Mouse (Mus musculus) C2C12 (cell line): ENCODE results near the gene Spata4. TPM values are rescaled to one million over a fixed set of nuclear protein-coding genes. Genes with fewer than 3 reads are reported as not detected.
"Not testable (repeated sequence)": the region's sequence is repeated elsewhere in the genome, so short reads cannot be mapped to it uniquely, and the experiment has no call there.

Experiments used
- H3K27me3 ChIP-seq: one replicate; pipeline ENCODE4 v1.6.1; 2011; ENCODE audit not compliant: control insufficient read depth, insufficient read depth, insufficient read length
- H3K36me3 ChIP-seq: one replicate; pipeline ENCODE4 v1.6.1; 2011; ENCODE audit not compliant: control insufficient read depth, insufficient read depth
- H3K4me3 ChIP-seq: one replicate; pipeline ENCODE4 v1.5.1; 2011; ENCODE audit warnings: mild to moderate bottlenecking, control low read depth; ENCODE audit not compliant: poor library complexity, insufficient read depth, severe bottlenecking
- H3K79me2 ChIP-seq: one replicate; pipeline ENCODE4 v1.6.1; 2011; ENCODE audit not compliant: control insufficient read depth, insufficient read depth
- H3K79me3 ChIP-seq: one replicate; pipeline ENCODE4 v1.6.1; 2011; ENCODE audit warnings: low read depth, control low read depth
- H3ac ChIP-seq: one replicate; pipeline ENCODE3; 2011; ENCODE audit warnings: low read depth; ENCODE audit not compliant: control insufficient read depth, insufficient read length
- CEBPB ChIP-seq: IDR thresholded peaks from one replicate; pipeline ENCODE4 v1.6.1; 2011; ENCODE audit warnings: low read depth, mild to moderate bottlenecking, control low read depth, moderate library complexity
- CTCF ChIP-seq: IDR thresholded peaks from one replicate; pipeline ENCODE4 v1.5.1; 2011; ENCODE audit not compliant: control insufficient read depth, insufficient read depth, insufficient read length
- FOSL1 ChIP-seq: IDR thresholded peaks from one replicate; pipeline ENCODE4 v1.8.0; 2011; ENCODE audit warnings: mild to moderate bottlenecking, low read length; ENCODE audit not compliant: poor library complexity, insufficient read depth, severe bottlenecking
- MAX ChIP-seq: IDR thresholded peaks from one replicate; pipeline ENCODE4 v1.6.1; 2011; ENCODE audit warnings: mild to moderate bottlenecking, control low read depth
- MYOD1 ChIP-seq: IDR thresholded peaks from one replicate; pipeline ENCODE4 v1.6.1; 2011; ENCODE audit warnings: low read depth; ENCODE audit not compliant: control insufficient read depth, insufficient read length
- MYOG ChIP-seq: IDR thresholded peaks from one replicate; pipeline ENCODE4 v1.6.1; 2011; ENCODE audit not compliant: control insufficient read depth, insufficient read length; ENCODE audit errors: extremely low read depth
- USF1 ChIP-seq: IDR thresholded peaks from one replicate; pipeline ENCODE4 v1.6.1; 2011; ENCODE audit warnings: low read depth, mild to moderate bottlenecking, control low read depth, moderate library complexity
- polyA plus RNA-seq: library from polyadenylated mRNA; unstranded; fragments of >200 nt; fragmentation: generic; extraction: Trizol; gene quantifications from one replicate; pipeline ENCODE4 v1.2.1, GENCODE M21; 2012; ENCODE audit warnings: missing spikeins

Spata4 gene
- polyA plus RNA-seq, 1 experiment: not detected

DNA sequence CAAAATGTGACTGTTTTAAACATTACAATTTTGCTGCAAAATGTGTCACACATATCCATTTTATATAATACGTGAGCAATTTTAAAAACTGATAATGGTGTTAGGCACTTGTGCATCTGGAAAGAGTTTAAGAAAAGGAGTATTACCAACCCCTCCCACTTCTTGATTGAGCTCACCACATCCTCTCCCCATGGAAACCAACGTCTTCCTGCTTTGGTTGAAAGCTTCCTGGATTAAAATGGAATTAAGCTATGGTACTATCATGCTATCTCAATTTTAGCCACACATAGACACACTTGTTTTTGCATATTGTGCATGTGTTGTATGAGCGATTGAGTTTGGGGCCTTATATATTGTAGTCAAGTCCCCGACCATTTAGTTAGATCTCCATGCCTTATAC, 2.9 kb downstream of the Spata4 start:
- H3K36me3 ChIP-seq: no peaks in the 10 kb centered on the region
- TF ChIP-seq CEBPB (no peak), USF1 (no peak)
- H3K4me3 ChIP-seq: no peak overlapping the region
- no peaks in the 10 kb centered on the region for H3K27me3 ChIP-seq
- H3ac ChIP-seq: no peak overlapping the region
- no peaks in the 10 kb centered on the region for H3K79me2 ChIP-seq
- H3K79me3 ChIP-seq: no peaks in the 10 kb centered on the region

DNA sequence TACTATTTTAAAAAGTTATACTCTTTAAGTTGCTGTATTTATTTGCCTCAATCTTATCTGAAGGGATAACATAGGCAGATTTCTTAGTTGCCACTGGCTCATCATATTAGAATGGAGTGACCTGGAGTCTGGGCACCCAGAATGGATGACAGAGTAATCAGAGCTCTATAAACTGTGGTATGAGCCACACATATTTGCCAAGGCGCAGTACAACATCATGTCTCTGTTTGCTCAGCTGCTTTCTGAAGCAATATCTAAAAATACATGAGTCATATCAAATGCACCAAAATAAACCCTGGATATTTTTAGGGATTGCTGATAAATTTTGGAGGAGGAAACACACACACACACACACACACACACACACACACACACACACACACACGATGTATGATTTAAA, 8.8 kb downstream of the Spata4 start:
- Histone ChIP-seq H3K4me3 (no peak overlapping the region), H3K36me3 (no peaks in the 10 kb centered on the region), H3K27me3 (no peaks in the 10 kb centered on the region), H3ac (no peak overlapping the region), H3K79me3 (no peaks in the 10 kb centered on the region), H3K79me2 (no peaks in the 10 kb centered on the region)
- TF ChIP-seq CEBPB: peak; percentile 88
- no peak for TF ChIP-seq MYOG
- no peak for TF ChIP-seq MAX
- no peak for TF ChIP-seq CTCF
- peak; percentile 96 for TF ChIP-seq MYOD1
- TF ChIP-seq FOSL1: peak; percentile 32
- no peak for TF ChIP-seq USF1

DNA sequence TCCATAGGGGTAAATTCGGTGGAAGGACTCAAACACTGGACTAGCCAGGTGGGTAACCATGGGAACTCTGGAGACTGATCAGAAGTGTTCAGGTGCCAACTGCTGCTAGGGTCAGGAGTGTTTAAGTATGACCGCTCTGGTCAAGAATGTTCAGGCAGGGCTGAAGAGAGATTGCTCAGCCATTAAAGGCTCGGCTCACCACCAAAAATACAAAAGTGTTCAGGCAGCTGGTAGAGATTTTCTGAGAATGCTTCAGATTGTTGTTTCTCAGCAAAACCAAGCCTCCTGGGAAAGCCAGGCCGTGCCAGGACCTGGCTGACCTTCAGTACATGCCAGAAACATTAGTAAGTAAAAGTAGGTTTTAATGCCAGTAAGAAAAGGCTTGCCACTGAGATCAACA, 9.7 kb downstream of the Spata4 start:
- Histone ChIP-seq H3K36me3 (no peaks in the 10 kb centered on the region), H3K79me2 (no peaks in the 10 kb centered on the region), H3K27me3 (no peaks in the 10 kb centered on the region), H3K79me3 (no peaks in the 10 kb centered on the region), H3K4me3 (no peak overlapping the region), H3ac (no peak overlapping the region)
- no peak for TF ChIP-seq CTCF
- no peak for TF ChIP-seq USF1
- no peak for TF ChIP-seq CEBPB
- TF ChIP-seq MYOD1: peak; percentile 51
- no peak for TF ChIP-seq MAX
- TF ChIP-seq MYOG: no peak
- peak; percentile 1 for TF ChIP-seq FOSL1

DNA sequence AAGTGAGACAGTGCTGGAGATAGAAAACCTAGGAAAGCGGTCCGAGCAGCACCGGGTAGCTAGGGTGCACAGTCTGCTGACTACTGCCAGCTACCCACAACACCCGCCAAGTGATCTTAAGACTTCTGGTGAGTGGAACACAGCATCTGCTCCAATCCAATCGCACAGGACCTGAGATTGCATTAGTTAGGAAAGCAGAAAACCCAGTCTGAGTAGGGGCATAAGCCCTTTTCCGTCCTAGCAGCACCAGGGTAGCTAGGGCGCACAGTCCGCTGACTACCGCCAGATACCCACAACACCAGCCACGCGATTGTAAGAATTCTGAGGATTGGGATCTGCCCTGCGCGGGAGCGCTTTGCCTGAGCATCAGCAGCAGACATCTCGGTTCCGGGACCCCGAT, 16.1 kb downstream of the Spata4 start:
- H3ac ChIP-seq, H3K27me3 ChIP-seq, H3K79me3 ChIP-seq, H3K36me3 ChIP-seq, H3K79me2 ChIP-seq, H3K4me3 ChIP-seq: not testable (repeated sequence)

DNA sequence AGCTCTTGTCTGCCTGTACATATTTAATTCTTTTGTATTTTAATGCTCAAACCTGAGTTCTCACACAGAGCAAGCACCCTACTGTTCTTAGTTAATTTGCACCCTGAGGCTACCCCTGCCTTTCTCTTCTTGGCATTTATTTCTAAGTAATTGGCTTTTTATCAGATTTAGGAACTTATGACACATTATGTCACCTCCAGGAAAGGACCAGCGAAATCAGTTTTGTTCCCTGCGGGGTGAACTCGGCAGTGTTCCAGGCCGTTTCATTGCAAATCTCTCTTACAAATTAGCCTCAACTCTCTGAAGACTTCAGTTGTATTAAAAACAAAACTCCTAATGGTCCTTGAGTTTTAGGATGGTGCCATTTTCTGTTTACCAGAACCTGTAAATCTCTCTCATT, 38.1 kb downstream of the Spata4 start:
- Histone ChIP-seq H3K4me3 (no peak overlapping the region), H3K27me3 (no peaks in the 10 kb centered on the region), H3K79me3 (no peaks in the 10 kb centered on the region), H3K79me2 (no peaks in the 10 kb centered on the region), H3ac (no peak overlapping the region), H3K36me3 (no peaks in the 10 kb centered on the region)
- TF ChIP-seq CTCF (no peak), MAX (no peak), USF1 (no peak), CEBPB (no peak), MYOG (no peak), MYOD1 (no peak), FOSL1 (no peak)

Other genes with a start within 250 kb of the Spata4 start
- 146 TPM for gene Asb5, start 71.2 kb upstream of the Spata4 start, polyA plus RNA-seq
- gene Spcs3, start 70.8 kb upstream of the Spata4 start, polyA plus RNA-seq: 25.1 TPM